Mouse (Mus musculus) hindbrain, embryonic 12.5 days (tissue): ENCODE measurements at regions not wholly inside any gene's neighbourhood (a gene's known extent, or its start where the extent isn't known, plus 50 kb on each side); places are given as distances from the start of the nearest gene placed in this dataset.

Source experiments
- ATAC-seq: fragments of 200-750 bp; cut with Nextera tagmentation; 2 replicates; pipeline ENCODE4 v1.8.0; 2017; ENCODE audit warnings: moderate TSS enrichment; ENCODE audit not compliant: low FRiP score
- H3K27ac ChIP-seq: fragments of 300-500 bp; sonication (generic); 2 replicates; pipeline ENCODE4 v1.5.1; 2016; ENCODE audit warnings: mild to moderate bottlenecking
- H3K27me3 ChIP-seq: fragments of 300-500 bp; sonication (generic); 2 replicates; pipeline ENCODE4 v1.6.1; 2016; ENCODE audit warnings: mild to moderate bottlenecking
- H3K36me3 ChIP-seq: fragments of 300-500 bp; sonication (generic); 2 replicates; pipeline ENCODE4 v1.6.1; 2016; ENCODE audit warnings: mild to moderate bottlenecking
- H3K4me1 ChIP-seq: fragments of 300-500 bp; sonication (generic); 2 replicates; pipeline ENCODE4 v1.6.1; 2016
- H3K4me2 ChIP-seq: fragments of 300-500 bp; sonication (generic); replicated peaks from 2 replicates; pipeline ENCODE4 v1.6.1; 2016; ENCODE audit warnings: mild to moderate bottlenecking
- H3K4me3 ChIP-seq: fragments of 300-500 bp; sonication (generic); 2 replicates; pipeline ENCODE4 v1.5.1; 2016; ENCODE audit warnings: mild to moderate bottlenecking
- H3K9ac ChIP-seq: fragments of 300-500 bp; sonication (generic); 2 replicates; pipeline ENCODE4 v1.6.1; 2016; ENCODE audit warnings: mild to moderate bottlenecking, moderate library complexity
- H3K9me3 ChIP-seq: fragments of 300-500 bp; sonication (generic); replicated peaks from 2 replicates; pipeline ENCODE4 v1.6.1; 2016; ENCODE audit warnings: mild to moderate bottlenecking
- WGBS: fragments of 180-500 bp; shearing (Covaris S2); methylation state at CpG from one replicate; pipeline ENCODE4 v1.1.7; 2016; 5-methylcytosine and 5-hydroxymethylcytosine counted together

DNA sequence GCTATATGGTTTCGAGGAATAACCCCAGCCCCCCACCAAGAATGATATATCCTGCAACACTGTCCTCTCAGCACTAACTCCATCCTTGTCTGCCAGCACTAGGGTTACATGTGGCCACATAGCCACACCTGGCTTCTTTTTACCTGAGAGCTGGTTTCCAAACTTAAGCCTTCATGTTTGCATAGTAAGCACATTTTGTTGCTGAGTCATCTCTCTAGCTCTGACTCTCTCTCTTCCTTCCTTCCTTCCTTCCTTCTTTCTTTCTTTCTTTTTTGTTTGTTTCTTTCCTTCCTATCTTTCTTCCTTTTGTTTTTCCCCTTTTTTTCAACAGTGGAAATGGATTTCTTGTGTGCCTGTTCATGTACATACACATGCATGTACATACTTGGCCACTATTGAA is 157.6 kb upstream of the Sash1 start:
- ATAC-seq, result no peak

GRCm38 (mm10) chr10:9030486-9030885 is 144.6 kb upstream of the Sash1 start:
- no peak overlapping the region for H3K4me3 ChIP-seq
- H3K4me1 ChIP-seq, result no peaks in the 10 kb centered on the region
- WGBS, result 86% methylated on average over 6 of the region's 6 CpGs
- no peak overlapping the region for H3K9ac ChIP-seq
- H3K27ac ChIP-seq, result no peak overlapping the region
- ATAC-seq, result no peak
- H3K36me3 ChIP-seq, result no peaks in the 10 kb centered on the region
- no peaks in the 10 kb centered on the region for H3K27me3 ChIP-seq
- no peaks in the 10 kb centered on the region for H3K9me3 ChIP-seq
- H3K4me2 ChIP-seq, result no peak overlapping the region

More for the DNA sequence above, 157.6 kb upstream of the Sash1 start:
- Histone ChIP-seq H3K27me3 (no peaks in the 10 kb centered on the region), H3K27ac (no peak overlapping the region), H3K9ac (no peak overlapping the region), H3K4me1 (no peaks in the 10 kb centered on the region), H3K36me3 (no peaks in the 10 kb centered on the region), H3K4me3 (no peak overlapping the region), H3K9me3 (no peaks in the 10 kb centered on the region), H3K4me2 (no peak overlapping the region)
- 86% methylated on average over 1 of the region's 1 CpGs for WGBS

- no peaks in the 10 kb centered on the region for H3K27me3 ChIP-seq
- no peak for ATAC-seq
- no peaks in the 10 kb centered on the region for H3K36me3 ChIP-seq
- H3K9me3 ChIP-seq, result no peaks in the 10 kb centered on the region
- WGBS, result 81% methylated on average over 6 of the region's 6 CpGs
- no peaks in the 10 kb centered on the region for H3K4me1 ChIP-seq
- H3K27ac ChIP-seq, result no peak overlapping the region
- no peak overlapping the region for H3K4me3 ChIP-seq
- no peak overlapping the region for H3K4me2 ChIP-seq
- no peak overlapping the region for H3K9ac ChIP-seq
These were observed 143.6 kb upstream of the Sash1 start for GRCm38 (mm10) chr10:9029506-9029905.

GRCm38 (mm10) chr10:9027070-9027807 is 141.4 kb upstream of the Sash1 start:
- Histone ChIP-seq H3K4me1 (no peaks in the 10 kb centered on the region), H3K4me3 (no peak overlapping the region), H3K27me3 (no peaks in the 10 kb centered on the region), H3K36me3 (no peaks in the 10 kb centered on the region), H3K9me3 (no peaks in the 10 kb centered on the region), H3K9ac (no peak overlapping the region), H3K4me2 (no peak overlapping the region), H3K27ac (no peak overlapping the region)
- ATAC-seq, result no peak
- WGBS, result 89% methylated on average over 12 of the region's 12 CpGs

DNA sequence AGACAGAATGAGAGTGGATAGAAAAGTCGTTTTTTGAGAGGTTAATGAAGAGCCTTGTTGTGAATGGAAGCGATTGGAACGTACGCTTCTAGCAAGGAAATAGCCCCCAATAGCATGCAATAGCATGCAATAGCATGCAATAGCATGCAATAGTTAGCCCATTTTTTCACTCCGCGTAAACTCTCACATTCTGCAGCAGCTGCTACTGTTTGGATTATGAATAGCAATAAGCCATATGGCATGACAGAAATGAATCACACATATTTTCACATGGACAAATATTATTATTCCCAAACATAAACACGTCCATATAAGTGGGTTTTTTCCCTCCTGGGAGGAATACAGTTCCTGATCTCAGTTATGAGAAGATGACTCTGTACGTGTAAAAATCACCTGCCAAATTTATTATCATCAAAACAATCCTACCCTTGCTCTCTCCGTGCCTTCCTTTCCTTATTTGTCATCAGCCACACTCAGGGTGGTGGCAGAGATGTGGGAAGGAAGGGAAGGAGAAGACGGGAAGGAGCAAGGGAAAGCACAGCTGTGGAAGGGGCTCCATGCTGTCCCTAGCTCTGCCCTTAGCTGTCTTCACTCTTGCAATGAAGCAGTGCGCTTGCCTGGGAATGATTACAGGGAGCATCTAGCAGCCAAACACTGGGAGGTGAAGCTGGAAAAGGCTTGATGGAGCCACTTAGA is 129.1 kb upstream of the Sash1 start:
- no peaks in the 10 kb centered on the region for H3K4me1 ChIP-seq
- H3K4me3 ChIP-seq, result no peak overlapping the region
- H3K27me3 ChIP-seq, result no peaks in the 10 kb centered on the region
- no peak overlapping the region for H3K4me2 ChIP-seq
- WGBS, result 82% methylated on average over 11 of the region's 11 CpGs
- H3K9ac ChIP-seq, result no peak overlapping the region
- H3K36me3 ChIP-seq, result no peaks in the 10 kb centered on the region
- no peaks in the 10 kb centered on the region for H3K9me3 ChIP-seq
- ATAC-seq, result no peak
- no peak overlapping the region for H3K27ac ChIP-seq

- no peak overlapping the region for H3K4me3 ChIP-seq
- no peaks in the 10 kb centered on the region for H3K36me3 ChIP-seq
- WGBS, result 54% methylated on average over 3 of the region's 3 CpGs
- no peaks in the 10 kb centered on the region for H3K4me1 ChIP-seq
- H3K4me2 ChIP-seq, result no peak overlapping the region
- H3K27me3 ChIP-seq, result no peaks in the 10 kb centered on the region
- H3K9ac ChIP-seq, result no peak overlapping the region
- no peak overlapping the region for H3K27ac ChIP-seq
- no peak for ATAC-seq
- H3K9me3 ChIP-seq, result no peaks in the 10 kb centered on the region
These were observed 127.7 kb upstream of the Sash1 start for GRCm38 (mm10) chr10:9013549-9013925.

DNA sequence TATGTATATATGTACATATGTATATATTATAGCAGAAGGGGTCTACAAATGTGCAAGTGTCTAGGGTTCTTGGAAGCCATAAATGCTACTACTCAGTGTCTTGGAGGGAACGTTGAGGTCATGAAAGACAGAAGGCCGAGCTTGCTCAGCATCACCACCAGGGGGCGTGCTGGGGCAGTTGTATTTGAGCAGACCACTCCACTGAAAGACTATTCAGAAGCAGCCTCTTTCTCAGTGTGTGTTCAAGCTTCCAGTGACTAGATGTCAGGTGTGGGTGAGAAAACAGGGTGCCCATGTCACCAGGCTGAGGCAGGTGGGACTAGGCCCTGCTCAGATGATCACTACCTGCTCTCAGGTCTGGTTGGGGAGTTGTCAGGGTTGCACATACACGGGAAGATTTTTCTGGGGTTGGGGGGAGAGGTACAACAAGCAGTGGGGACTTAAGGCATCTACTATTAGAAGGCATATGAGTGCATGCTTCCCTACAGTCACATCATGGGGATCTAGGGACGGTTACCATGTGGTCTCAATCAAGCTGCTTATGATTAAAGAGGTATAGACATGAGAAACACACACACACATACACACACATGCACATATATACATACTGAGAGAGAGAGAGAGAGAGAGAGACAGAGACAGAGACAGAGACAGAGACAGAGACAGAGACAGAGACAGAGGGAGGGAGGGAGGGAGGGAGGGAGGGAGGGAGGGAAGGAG is 127.1 kb upstream of the Sash1 start:
- WGBS, result 44% methylated on average over 5 of the region's 5 CpGs
- H3K4me2 ChIP-seq, result no peak overlapping the region
- no peak overlapping the region for H3K27ac ChIP-seq
- H3K36me3 ChIP-seq, result no peaks in the 10 kb centered on the region
- no peak overlapping the region for H3K9ac ChIP-seq
- no peaks in the 10 kb centered on the region for H3K4me1 ChIP-seq
- H3K9me3 ChIP-seq, result no peaks in the 10 kb centered on the region
- H3K27me3 ChIP-seq, result no peaks in the 10 kb centered on the region
- no peak overlapping the region for H3K4me3 ChIP-seq
- peak; percentile 43; the same call in 1 of the 2 replicates for ATAC-seq

- 70% methylated on average over 2 of the region's 2 CpGs for WGBS
- H3K4me3 ChIP-seq, result no peak overlapping the region
- ATAC-seq, result no peak
- no peaks in the 10 kb centered on the region for H3K36me3 ChIP-seq
- no peaks in the 10 kb centered on the region for H3K27me3 ChIP-seq
- no peaks in the 10 kb centered on the region for H3K4me1 ChIP-seq
- no peak overlapping the region for H3K27ac ChIP-seq
- H3K9me3 ChIP-seq, result no peaks in the 10 kb centered on the region
- H3K9ac ChIP-seq, result no peak overlapping the region
- no peak overlapping the region for H3K4me2 ChIP-seq
These were observed 126.0 kb upstream of the Sash1 start for GRCm38 (mm10) chr10:9011906-9012305.

DNA sequence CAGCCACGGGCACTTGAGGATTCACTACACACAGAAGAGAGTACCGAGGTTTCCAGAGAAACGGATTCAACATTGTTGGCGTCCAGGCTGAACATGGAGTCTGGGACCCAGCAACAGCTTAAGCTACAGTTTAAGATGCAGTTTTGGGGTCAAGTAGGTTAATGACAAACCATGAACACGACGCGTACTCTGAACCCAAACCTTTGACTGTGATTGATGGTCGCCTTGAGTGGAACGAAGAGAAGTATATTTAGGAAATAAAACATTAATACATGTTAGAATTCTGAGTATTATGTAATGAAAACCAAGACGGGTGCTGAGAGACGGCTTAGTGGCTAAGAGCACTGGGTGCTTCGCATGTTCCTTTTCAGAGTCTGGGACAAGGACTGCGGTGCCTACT is 124.3 kb upstream of the Sash1 start:
- Histone ChIP-seq H3K4me2 (no peak overlapping the region), H3K36me3 (no peaks in the 10 kb centered on the region), H3K9me3 (no peaks in the 10 kb centered on the region), H3K27ac (no peak overlapping the region), H3K9ac (no peak overlapping the region), H3K4me1 (no peaks in the 10 kb centered on the region), H3K4me3 (no peak overlapping the region), H3K27me3 (no peaks in the 10 kb centered on the region)
- ATAC-seq, result no peak
- 81% methylated on average over 13 of the region's 13 CpGs for WGBS

DNA sequence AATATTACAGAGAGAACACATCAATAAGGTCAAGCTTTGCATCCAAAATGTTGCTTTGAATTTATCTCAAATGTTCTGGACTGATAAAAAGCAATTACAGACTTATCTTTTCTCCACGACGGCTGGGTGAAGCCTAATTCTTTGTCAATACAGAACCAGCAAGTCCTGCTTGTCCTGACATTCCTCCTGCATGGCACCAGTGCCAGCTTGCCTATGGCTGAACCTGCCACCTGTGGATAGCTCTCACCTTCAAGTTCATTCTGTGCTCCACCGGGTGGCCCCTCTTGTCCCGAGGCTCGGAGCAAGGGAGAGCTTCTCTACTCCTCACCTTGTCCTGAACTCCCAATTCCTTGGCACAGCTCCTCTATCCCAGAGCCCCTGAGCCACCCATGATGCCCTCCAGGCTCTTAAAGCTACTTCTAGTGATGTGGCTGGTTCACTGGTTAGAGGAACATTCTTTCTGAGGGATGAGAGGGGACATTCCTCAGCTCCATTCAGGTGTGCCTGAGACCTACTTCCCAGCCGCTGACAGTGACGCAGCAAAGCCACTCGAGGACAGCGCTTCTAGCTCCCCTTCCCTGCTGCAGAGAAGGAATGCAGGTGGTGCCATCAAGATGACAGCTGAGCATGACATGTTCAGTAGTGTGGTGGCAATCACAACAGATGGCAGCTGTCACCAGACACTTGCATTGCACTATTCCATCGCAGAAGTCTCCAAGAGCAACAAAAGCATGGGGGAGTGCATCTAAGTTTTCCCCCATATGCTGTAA is 119.5 kb upstream of the Sash1 start:
- Histone ChIP-seq H3K27ac (no peak overlapping the region), H3K9ac (no peak overlapping the region), H3K36me3 (no peaks in the 10 kb centered on the region), H3K4me1 (no peaks in the 10 kb centered on the region), H3K4me2 (no peak overlapping the region), H3K4me3 (no peak overlapping the region), H3K9me3 (no peaks in the 10 kb centered on the region), H3K27me3 (no peaks in the 10 kb centered on the region)
- ATAC-seq, result no peak
- 74% methylated on average over 10 of the region's 10 CpGs for WGBS

- no peak for ATAC-seq
- Histone ChIP-seq H3K9ac (no peak overlapping the region), H3K27ac (no peak overlapping the region), H3K9me3 (no peaks in the 10 kb centered on the region), H3K4me2 (no peak overlapping the region), H3K4me1 (peaks cover 7% of the 10 kb centered on the region), H3K27me3 (no peaks in the 10 kb centered on the region), H3K36me3 (no peaks in the 10 kb centered on the region), H3K4me3 (no peak overlapping the region)
- 84% methylated on average over 5 of the region's 5 CpGs for WGBS
These were observed 116.4 kb upstream of the Sash1 start for GRCm38 (mm10) chr10:9002261-9002660.

GRCm38 (mm10) chr10:8998758-8999398 is 113.0 kb upstream of the Sash1 start:
- no peaks in the 10 kb centered on the region for H3K36me3 ChIP-seq
- no peak overlapping the region for H3K4me2 ChIP-seq
- H3K9ac ChIP-seq, result no peak overlapping the region
- H3K27me3 ChIP-seq, result no peaks in the 10 kb centered on the region
- H3K4me3 ChIP-seq, result no peak overlapping the region
- no peak for ATAC-seq
- H3K4me1 ChIP-seq, result peaks cover 7% of the 10 kb centered on the region
- WGBS, result 29% methylated on average over 5 of the region's 5 CpGs
- no peaks in the 10 kb centered on the region for H3K9me3 ChIP-seq
- H3K27ac ChIP-seq, result no peak overlapping the region
